Mouse (Mus musculus): Measurements from ENCODE around the gene Cnih3.

Cnih3 gene

GRCm38 (mm10) chr1:181352367-181353199 lies at the start of gene Cnih3:
TSS of gene Cnih3 (plus strand) at chr1:181352628.
- DNase-seq (ENCODE audit: low spot score): peak; percentile 14

DNA sequence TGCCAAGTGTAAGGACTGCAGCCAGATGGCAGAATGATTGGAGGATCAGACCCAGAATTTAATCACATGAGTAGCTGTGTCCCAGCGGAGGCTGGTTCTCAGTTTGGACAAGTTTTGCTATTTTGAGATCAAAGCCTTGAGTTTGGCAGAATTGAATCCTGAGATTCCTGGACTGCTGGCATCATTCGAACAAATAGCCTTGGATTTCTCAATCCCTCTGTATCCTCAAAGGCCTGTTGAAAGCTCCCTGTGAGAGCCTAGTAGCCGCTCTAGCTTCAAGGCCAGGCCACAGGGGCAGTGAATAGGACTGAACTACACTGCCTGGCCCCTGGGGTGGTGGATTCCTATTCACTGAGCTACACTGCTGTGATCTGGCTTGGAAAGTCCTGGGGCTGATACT lies 44.4 kb upstream of the Cnih3 start:
- no peak for DNase-seq (ENCODE audit: low spot score)

GRCm38 (mm10) chr1:181310712-181311111 lies 41.7 kb upstream of the Cnih3 start:
- DNase-seq (ENCODE audit: low spot score): no peak

DNA sequence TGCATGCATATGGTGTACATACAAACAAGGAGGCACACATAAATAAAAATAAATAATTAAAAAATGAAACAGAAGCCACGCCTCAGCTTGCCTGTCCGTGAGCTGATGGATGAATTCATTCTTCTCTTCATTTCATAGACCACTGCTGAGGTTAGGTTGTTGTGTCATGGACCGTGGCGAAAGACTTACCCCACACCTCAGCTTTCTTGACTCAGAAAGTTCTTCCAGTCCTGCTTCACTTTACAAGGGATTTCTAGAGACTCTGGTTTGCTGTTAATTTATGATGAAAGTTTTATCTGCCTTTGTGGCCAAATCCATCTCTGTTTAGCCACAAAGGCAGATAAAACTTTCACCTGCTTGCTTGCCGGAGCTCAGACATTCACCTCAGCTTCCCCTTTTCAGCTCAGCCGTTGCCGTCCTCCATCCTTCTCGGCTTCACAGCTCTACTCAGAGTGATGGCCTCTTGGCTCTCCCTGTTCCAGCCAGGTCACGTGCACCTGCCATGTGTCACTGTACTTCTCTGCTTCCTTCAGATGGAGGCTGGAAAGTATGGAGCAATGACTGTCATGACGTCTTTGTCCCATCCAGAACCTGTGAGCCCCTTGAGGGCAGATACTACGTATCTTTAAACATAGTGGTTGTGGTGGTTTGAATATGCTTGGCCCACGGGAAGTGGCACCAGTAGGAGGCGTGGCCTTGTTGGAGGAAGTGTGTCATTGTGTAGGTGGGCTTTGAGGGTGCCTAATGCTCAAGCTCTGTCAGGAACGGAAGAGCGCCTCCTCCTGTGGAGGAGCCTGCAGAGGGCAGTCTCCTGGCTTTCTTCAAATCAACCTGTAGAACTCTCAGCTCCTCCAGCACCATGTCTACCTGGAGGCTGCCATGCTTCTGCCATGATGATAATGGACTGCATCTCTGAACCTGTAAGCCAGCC lies 40.0 kb upstream of the Cnih3 start:
- no peak for DNase-seq (ENCODE audit: low spot score)

DNA sequence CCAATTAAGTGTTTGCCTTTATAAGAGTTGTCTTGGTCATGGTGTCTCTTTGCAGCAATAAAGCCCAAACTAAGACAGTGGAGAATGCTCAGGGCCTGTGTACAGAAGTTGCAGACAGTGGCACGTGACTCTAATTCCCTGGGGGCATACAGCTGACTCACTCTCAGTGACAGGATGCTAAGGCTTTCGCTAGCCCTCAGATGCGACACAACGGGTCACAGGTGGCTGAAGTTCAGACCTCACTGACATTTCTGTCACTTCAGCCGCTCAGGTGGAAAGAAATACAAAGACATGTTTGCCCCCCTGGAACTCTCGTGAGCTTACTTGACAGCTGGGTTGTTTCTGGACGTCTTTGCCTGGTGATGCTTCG lies 39.4 kb upstream of the Cnih3 start:
- no peak for DNase-seq (ENCODE audit: low spot score)

- no peak for DNase-seq (ENCODE audit: low spot score)
Measured at GRCm38 (mm10) chr1:181314301-181314700, 38.1 kb upstream of the Cnih3 start.

DNA sequence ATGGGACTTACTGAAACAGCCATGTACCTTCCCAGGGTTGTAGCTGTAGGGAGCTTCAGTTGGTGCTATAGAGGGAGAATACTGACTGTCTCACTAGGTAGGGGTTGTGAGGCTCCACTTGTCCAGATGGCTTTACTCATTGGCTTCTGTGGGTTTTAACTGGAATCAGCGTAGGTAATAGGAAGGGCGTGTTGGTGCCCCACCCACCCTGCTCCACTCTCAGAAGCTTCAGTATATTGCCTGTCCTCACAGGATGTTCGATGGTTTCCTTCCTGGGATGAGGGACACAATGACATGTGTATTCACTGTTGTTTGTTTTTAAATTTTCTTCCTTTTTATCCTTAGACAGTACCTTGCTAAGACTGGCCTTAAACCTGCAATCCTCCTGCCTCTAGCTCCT lies 37.1 kb upstream of the Cnih3 start:
- DNase-seq (ENCODE audit: low spot score): no peak

DNA sequence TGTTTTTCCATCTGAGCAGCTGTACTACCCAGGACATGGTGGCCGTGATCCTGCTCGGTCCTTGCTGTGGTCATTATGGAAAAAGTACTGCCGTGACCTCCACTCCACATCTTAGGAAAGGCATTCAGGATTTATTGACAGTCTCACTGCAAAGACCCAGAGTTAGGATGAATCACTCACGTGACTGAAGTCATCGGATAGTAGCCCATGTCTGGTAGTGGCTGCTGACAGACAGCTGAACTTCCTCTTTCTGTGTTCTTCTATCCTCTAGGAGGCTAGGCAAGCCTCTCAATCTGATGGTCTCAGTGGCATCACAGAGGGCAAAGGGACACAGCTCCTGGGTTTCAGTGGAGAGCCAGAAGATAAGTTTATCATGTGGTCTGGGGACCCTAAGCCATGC lies 35.9 kb upstream of the Cnih3 start:
- no peak for DNase-seq (ENCODE audit: low spot score)

GRCm38 (mm10) chr1:181319466-181319865 lies 33.0 kb upstream of the Cnih3 start:
- no peak for DNase-seq (ENCODE audit: low spot score)

GRCm38 (mm10) chr1:181321149-181321548 lies 31.3 kb upstream of the Cnih3 start:
- no peak for DNase-seq (ENCODE audit: low spot score)

DNA sequence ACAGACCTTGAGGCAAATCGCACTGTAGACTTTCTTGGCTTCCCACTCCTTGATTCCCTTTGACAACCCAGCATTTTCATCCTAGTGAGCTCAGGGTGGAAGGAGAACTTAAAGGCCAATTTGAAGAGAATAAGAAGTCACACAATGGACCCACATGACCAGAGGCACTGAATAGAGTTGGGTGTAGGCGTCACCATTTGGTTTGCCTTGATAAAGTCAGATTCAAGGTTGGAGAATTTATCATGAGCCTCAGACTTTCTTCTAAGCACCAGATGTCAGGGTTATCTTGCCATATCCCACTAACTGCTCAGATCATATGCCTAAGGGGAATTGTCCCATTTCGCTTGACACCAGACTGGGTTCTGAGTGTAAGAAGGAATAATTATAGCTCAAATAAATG lies 29.3 kb upstream of the Cnih3 start:
- DNase-seq (ENCODE audit: low spot score): no peak

DNA sequence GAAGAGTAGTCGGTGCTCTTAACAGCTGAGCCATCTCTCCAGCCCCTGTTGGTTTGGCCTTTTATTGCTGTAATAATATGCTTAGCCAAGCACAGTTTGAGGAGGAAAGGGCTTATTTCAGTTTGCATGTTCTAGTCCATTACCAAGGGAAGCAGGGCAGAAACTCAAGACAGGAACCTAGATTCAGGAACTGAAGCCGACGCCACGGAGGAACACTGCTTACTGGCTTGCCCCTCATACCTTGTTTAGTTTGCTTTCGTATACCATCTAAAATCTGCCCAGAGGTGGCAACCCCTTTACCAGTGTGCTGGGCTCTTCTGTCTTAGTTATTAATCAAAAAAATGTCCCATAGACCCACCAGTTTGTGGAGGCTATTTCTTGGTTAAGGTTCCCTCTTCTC lies 25.3 kb upstream of the Cnih3 start:
- no peak for DNase-seq (ENCODE audit: low spot score)

DNA sequence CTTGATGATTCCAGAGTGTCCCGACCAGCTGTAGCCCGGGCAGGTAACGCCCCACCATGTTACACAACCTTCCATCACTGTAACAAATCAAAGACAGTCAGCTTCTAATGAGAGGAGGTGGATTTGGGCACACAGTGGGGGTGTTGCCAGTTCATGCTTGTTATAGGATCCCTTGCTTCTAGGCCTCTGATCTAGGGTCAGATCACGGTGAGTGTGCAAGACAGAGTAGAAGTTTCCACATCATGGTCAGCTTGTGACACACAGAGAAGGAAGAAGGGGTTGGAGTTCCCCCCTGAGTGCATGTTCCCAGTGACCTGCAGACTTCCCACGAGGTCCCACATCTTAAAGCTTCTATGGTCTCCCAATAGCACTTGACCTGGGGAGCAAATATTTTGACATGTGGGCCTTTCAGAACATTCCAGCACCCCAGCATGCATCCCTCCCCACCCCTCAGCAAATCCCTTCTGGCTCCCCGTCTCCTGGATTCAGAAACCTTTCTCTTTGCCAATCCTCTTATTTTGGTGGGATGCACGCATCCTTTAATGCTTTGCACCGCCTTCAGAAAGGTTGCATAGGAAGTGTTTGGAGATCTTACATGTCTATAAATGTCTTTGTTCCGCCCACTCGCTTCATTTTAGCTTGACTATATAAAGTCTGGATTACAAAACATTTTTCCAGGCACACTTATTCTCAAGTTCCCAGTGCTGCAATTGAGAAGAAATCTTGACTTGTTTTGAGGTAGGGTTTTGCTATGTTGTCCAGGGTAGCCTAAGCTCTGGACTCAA lies 24.6 kb upstream of the Cnih3 start:
- DNase-seq (ENCODE audit: low spot score): no peak

- DNase-seq (ENCODE audit: low spot score): no peak
Measured at GRCm38 (mm10) chr1:181329110-181329509, 23.3 kb upstream of the Cnih3 start.

GRCm38 (mm10) chr1:181332597-181332996 lies 19.8 kb upstream of the Cnih3 start:
- DNase-seq (ENCODE audit: low spot score): peak; percentile 31

- peak; percentile 49 for DNase-seq (ENCODE audit: low spot score)
Measured at GRCm38 (mm10) chr1:181334329-181335018, 18.0 kb upstream of the Cnih3 start.

- no peak for DNase-seq (ENCODE audit: low spot score)
Measured at GRCm38 (mm10) chr1:181335019-181335365, 17.4 kb upstream of the Cnih3 start.

- peak; percentile 75 for DNase-seq (ENCODE audit: low spot score)
Measured at GRCm38 (mm10) chr1:181335388-181335787, 17.0 kb upstream of the Cnih3 start.

DNA sequence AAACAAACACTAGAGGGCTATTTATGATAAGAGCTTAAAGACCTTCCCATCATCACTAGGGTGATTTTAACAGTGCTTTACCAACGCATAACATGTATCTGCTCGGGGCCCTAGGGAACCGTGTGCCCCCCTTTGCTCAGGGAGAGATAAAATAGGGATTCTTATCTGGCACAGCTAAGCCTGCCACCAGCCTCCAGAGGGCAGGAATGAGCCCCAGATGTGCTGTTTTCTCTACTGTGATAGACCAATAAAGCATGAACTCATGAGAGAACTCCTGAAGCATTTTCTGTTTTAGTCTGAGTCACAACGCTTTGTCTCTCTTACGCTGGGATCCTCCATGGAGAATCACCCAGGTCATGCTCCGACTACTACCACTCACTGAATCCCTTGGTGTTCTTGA lies 15.6 kb upstream of the Cnih3 start:
- DNase-seq (ENCODE audit: low spot score): no peak

DNA sequence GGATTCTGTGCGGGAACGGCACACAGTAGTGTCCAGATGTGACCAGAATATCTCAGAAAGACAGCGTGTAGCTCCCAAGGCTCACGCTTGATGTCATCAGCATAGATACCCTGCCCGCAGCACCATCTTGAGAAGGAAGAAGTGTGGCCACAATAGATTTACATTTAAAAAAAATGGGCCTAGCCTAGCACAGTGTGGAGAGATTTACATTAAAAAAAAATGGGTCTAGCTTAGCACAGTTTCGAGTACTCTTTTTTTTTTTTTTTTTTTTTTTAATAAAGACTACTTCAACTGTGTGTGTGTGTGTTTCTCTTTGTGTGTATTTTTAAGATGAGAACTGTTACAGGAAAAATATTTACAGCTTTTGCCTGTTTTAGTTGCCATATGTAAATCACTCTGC lies 13.3 kb upstream of the Cnih3 start:
- no peak for DNase-seq (ENCODE audit: low spot score)

DNA sequence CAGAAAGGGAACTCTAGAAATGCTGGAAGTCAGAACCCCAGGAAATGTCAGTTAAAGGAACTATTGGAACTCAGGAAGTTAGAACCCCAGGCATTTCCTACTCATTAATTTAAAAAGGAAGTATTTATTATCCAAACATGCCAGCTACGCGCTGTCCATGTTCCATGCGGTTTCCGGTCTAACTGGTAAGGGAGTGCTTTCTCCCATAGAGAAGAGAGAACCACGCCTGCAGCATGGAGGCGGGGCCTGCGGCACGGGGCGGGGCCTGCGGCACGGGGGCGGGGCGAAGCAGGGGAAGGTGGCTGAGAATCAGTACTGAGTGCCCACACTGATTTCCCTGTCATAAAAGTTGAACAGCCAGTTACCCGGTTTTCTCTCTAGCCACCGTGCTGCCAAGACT lies 6.9 kb upstream of the Cnih3 start:
- no peak for DNase-seq (ENCODE audit: low spot score)

- no peak for DNase-seq (ENCODE audit: low spot score)
Measured at GRCm38 (mm10) chr1:181352043-181352366, 423 bp upstream of the Cnih3 start.

All from T-cell, adult 2 months (primary cell).